Mouse (Mus musculus) layer of hippocampus, adult 9-10 months (tissue): ENCODE data around the gene Lgals3bp.

Experiments used
- DNase-seq: peaks from one replicate; pipeline ENCODE4 v3.0.0; 2022; ENCODE audit warnings: low spot score

The Lgals3bp gene

DNA sequence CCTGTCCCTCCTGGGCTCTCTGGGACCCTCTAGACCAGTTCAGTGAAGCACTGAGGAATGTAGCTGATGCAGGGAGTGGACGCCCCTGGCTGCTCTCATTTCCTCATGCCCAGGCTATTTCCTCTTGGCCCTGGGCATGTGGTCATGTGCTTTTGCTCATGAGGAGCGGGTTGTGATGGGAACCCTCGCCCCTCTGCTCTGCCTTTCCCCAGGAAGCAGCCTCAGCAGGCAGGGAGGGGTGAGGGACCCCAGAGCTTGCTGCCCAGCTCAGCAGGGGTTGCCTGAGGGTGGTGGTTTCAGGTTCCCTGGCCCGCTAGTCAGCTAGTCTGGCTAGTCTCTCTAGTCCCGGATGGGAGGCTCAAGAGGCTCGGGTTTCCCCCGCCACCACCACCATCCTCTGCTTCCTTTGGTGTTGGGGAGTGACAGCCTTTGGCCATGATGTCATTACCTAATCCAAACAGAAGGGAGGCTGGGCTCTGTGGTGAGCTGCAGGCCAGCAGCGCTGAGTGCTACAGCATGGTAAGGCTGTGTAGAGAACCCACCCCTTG lies 38.8 kb downstream of the Lgals3bp start:
- no peak for DNase-seq

GRCm38 (mm10) chr11:118362501-118362900 lies 39.4 kb downstream of the Lgals3bp start:
- no peak for DNase-seq

GRCm38 (mm10) chr11:118360907-118361341 lies 41.0 kb downstream of the Lgals3bp start:
- DNase-seq: no peak

DNA sequence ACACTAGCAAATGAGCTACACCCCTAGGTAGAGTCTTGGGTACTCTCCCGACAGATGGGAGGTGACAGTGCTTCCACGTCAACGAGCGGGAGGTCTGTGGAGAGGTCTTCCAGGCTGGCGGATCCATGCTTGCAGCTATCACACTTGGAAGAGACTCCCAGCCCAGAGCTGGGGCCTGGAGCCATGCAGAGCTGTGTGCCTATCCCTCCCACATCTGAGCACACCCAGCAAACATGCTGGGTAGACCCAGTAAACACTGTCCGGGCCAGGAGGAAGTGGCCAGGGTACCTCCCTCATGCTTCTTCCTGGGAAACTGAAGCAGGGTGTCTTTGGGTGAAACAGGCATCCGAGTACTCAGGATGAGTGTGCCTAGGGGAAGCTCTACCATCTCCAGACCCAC lies 41.4 kb downstream of the Lgals3bp start:
- DNase-seq: no peak

- DNase-seq: no peak
Observed at GRCm38 (mm10) chr11:118355640-118356039, 46.3 kb downstream of the Lgals3bp start, which contains the start of gene Timp2. Gene Timp2, minus strand, starts transcription at chr11:118355740.

GRCm38 (mm10) chr11:118355205-118355604 lies 46.7 kb downstream of the Lgals3bp start:
- peak; percentile 59 for DNase-seq

DNA sequence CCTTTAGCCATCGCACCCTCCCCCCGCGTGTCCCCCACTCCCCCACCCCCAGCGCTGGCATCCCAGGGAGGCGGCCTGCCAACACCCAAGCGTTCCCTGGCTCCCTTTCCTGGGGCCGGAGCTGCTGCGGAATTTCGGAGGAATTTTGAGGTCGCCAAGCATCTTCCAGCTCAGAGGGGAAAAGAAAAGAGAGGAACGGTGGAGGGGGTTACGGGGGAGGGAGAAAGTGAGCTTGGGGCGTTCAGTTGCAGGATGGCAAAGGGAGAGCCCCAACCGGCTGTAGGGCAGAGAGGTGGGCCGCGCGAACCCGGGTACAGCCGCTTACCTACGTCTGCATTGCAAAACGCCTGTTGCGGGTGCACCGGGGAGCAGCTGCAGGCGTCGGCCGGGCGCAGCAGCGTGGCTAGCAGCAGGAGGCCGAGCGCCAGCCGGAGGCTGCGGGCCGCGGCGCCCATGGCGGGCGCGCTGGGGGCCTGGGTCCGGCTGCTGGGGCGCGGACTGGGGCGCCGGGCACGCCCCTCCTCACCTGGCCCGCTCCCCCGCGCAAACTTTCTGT lies 47.2 kb downstream of the Lgals3bp start:
- no peak for DNase-seq

DNA sequence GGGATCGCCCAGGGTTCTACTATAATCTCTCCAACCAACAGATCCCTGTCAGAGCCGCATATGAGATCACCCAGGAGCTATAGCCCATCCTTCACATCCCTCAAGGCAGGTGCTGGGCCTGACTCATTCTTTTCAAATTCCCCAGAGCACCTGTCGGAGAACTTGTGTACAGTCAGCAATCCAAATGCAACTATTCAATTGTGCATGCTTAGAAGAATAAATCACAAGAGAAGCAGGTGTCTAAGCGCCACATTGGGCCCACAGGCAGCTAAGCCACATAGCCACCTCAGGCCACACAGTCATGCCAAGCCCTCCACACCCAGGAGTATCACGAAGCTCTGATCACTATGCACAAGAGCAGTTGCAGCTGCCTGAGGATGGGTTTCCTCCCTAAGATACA lies 52.4 kb downstream of the Lgals3bp start:
- DNase-seq: no peak

GRCm38 (mm10) chr11:118348877-118349276 lies 53.0 kb downstream of the Lgals3bp start:
- DNase-seq: no peak

- DNase-seq: no peak
Observed at GRCm38 (mm10) chr11:118348419-118348818, 53.5 kb downstream of the Lgals3bp start.

GRCm38 (mm10) chr11:118347911-118348310 lies 54.0 kb downstream of the Lgals3bp start:
- no peak for DNase-seq

DNA sequence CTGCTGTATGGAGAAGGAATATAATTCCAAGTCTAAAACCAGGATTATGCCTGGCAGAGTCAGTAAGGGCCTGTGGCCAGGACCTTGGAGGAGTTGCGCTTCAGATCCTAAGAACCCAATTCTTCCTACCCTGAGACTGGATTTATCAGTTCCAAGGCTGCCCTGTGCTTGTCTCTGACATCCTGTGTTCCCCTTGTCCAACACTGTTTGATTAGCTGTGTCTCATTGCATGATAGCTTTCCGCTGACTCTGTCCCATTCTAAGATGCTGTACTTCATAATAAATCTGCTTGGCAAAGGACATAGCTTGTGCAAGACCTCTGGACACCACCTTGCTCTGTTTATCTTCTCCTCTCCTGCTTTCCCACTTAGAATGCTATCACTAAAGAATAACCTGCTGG lies 54.5 kb downstream of the Lgals3bp start:
- DNase-seq: no peak

DNA sequence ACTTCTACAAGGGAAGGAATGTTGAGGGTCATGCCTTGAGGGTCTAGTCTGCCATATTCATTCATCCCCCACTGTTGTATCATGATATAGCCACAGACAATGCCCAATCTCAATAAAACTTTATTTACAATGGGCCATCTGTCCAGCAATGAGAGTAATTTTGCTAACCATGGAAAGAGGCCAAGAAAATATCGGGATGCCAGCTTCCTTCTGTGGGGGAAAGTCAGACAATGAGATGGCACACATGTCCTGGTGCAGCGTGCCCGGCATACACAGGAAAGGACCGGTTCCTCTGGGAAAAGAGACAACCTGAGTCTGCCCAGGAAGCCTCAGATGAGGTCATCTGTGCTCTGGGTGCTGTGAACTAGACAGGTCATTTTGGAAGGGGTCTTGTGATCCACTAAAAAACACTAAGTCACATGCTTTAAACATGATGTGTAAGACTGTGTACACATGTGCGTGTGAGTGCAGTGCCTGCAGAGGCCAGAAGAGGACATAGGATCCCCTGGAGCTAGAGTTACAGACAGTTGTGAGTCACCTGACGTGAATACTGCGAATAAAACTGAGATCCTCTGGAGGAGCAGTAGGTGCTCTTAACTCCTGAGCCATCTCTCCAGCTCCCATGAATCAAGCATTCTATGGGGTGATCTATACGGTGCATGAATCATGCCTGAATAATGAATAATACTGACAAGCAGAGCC lies 55.3 kb downstream of the Lgals3bp start:
- no peak for DNase-seq

- DNase-seq: no peak
Observed at GRCm38 (mm10) chr11:118345693-118346092, 56.2 kb downstream of the Lgals3bp start.

- DNase-seq: no peak
Observed at GRCm38 (mm10) chr11:118343629-118344028, 58.3 kb downstream of the Lgals3bp start.
